Mouse (Mus musculus): ENCODE results near the gene Amacr. TPM values are rescaled to one million over a fixed set of nuclear protein-coding genes. Genes with fewer than 3 reads are reported as not detected.

Amacr gene
- 0.63 and 2.0 TPM in 2 replicates for total RNA-seq (2023)

DNA sequence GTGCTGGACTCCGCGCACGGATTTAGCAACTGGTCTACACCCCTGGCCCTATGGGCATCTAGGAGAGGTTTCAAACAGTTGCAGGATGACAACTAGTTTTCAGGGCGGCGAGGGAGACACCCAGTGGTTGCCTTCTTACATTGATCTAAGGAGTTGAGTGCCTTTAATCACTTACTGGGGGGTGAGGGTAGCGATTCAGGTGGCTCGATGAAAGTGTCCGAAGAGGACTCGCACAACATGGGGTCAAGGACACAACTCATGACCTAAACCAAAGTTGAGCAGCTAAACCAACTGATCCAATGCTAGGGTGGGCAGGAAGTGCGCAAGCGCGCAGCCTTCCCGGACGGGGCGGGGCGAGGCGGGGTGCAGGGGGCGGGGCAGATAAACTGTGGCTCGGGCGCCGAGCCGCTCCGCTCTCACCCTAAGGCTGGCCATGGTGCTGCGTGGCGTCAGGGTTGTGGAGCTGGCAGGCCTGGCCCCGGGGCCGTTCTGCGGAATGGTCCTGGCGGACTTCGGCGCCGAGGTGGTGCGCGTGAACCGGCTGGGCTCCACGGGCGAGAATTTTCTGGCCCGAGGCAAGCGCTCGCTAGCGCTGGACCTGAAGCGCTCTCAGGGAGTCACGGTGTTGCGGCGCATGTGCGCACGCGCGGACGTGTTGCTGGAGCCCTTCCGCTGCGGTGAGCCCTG lies at the start of gene Amacr:
Gene Amacr (plus strand): TSS at position 380 of the 687 bp plus-strand sequence.

DNA sequence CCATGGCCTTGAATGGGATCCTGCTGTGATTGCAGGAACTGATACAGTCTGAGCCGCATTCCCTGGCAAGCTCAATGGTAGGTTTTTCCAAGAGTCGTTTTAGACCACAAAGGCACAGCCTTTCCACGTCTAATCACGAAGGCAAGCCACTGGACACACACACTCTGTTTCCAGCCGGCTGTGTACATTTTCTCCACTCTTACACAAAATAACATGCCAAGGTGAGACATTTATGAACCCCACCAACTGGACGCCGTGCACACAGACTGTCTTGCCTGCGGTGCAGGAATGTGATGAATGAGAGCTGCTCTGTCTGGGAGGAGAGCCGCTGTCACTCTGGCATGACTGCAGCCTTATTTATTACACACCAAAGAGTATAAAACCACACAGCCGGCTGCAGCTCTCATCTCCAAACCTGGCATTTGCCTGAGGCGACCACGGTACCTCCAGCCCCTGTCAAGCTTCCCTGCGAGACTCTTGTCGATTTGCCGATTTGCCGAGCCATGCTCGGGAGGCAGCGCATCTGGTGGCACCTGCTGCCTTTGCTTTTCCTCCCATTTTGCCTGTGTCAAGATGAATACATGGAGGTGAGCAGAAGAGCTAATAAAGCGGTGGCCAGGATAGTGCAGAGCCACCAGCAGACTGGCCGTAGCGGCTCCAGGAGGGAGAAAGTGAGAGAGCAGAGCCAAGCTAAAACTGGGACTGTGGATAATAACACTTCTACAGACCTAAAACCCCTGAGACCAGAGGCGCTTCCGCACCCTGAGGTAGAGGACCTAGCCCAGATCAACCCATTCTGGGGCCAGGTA lies 29.4 kb upstream of the Amacr start, which contains the start of gene C1qtnf3:
Gene C1qtnf3 (plus strand): TSS at position 382 of the 809 bp plus-strand sequence.

DNA sequence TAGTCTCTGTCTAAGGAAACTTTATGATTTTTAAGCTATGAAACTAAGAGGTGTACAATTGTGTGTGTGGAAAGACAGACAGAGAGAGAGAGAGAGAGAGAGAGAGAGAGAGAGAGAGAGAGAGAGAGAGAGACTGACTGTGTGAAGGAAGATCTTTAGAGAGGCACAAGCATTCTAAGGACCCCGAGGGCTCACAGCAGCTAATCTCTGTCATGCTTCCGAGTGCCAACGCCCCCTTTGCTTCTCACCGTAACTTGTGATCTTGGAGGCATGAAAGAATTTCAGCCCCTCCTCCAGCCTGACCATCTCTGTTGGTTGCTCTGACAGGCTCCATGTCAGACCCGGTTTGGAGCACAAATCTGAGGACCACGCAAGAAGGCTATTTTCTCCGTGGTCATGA lies 18.9 kb downstream of the Amacr start, which contains the start of gene Slc45a2:
Gene Slc45a2 (plus strand): TSS at position 301 of the 400 bp plus-strand sequence.

DNA sequence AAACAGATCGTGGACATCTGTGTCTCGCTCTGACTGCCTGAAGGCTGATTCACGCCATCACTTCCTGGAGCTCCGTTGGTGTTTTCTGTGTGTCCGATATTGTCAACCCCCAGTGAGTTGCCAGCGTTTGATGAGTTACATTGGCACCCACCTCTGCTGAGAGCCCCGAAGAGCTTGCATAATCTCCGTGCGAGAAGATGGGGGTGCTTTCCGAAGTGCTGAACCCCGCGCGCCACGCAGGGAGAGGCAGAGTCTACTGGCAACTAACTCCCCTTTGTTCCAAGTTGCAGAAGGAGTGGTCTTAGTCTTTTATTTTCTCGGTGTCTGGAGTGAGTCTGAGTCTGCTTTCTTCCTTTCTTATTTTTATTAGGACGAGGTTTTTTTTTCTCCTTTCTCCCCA lies 56.2 kb downstream of the Amacr start, which contains the start of gene Rxfp3:
Gene Rxfp3 (minus strand): TSS at position 281 of the 400 bp plus-strand sequence.

Other genes with a start within 250 kb of the Amacr start
- not detected in 2 replicates for gene C1qtnf3, start 29.4 kb upstream of the Amacr start, total RNA-seq (2023)
- gene Slc45a2, start 19.0 kb downstream of the Amacr start, total RNA-seq (2023): not detected in 2 replicates
- not detected in 2 replicates for gene Rxfp3, start 56.2 kb downstream of the Amacr start, total RNA-seq (2023)
- not detected in 2 replicates for gene Adamts12, start 83.0 kb downstream of the Amacr start, total RNA-seq (2023)

Measured in neutrophil, adult 65 days (primary cell).